ENCODE assay signal across 31 mouse cellular contexts in genomic region chr13:40315158-40315792, GRCm38 (mm10). TPM values are rescaled to one million over a fixed set of nuclear protein-coding genes. Genes with fewer than 3 reads are reported as not detected.
DNase-seq lines count a peak whose midpoint lies in the region; ATAC-seq and TF ChIP-seq lines count a peak whose summit lies in the region.
"Had no signal": no experiment of that assay in that cellular context is flagged by ENCODE, and none has a peak within 500 bp of the region (broad histone marks: within the 10 kb centered on the region; RNA-seq: fewer than 3 reads in every experiment).

No protein-coding gene starts in this region.

- H3K4me2 ChIP-seq in liver, embryonic 12.5 days, result no peak overlapping the region
- no peak overlapping the region for H3K4me2 ChIP-seq in neural tube, embryonic 15.5 days
- H3K4me2 ChIP-seq: embryonic facial prominence, embryonic 15.5 days; forebrain, embryonic 12.5 days; forebrain, embryonic 15.5 days; heart, embryonic 12.5 days; heart, embryonic 15.5 days; hindbrain, embryonic 13.5 days; intestine, embryonic 15.5 days had no signal

- DNase-seq in cerebellum, postnatal 10 days, result peak; percentile 4 to 8
- no peak for DNase-seq in cerebellum, postnatal 4 days (ENCODE audit: low spot score in 2 of 2)
- peak; percentile 10 for DNase-seq in liver, adult 2 months (ENCODE audit: extremely low read depth, low read depth, low spot score)
- peak; percentile 4 to 5 for DNase-seq in urinary bladder, postnatal 36 days (ENCODE audit: low spot score in 2 of 2)
- no peak for DNase-seq in urinary bladder, postnatal 14 days (ENCODE audit: low spot score)
- DNase-seq: adrenal gland, adult 2 months; B cell, adult 2 months; cerebellum, adult 18-20 months; cerebellum, adult 9-10 months; cerebellum, postnatal 25 days; embryo, embryonic 11 days; gastrocnemius, postnatal 25 days; heart, postnatal 10 days; heart, postnatal 36 days had no signal

- H3K36me3 ChIP-seq in liver, adult 2 months (ENCODE audit: control insufficient read depth, insufficient read depth, low read length), result no peaks in the 10 kb centered on the region
- no peaks in the 10 kb centered on the region for H3K36me3 ChIP-seq in liver, embryonic 12.5 days
- H3K36me3 ChIP-seq in neural tube, embryonic 15.5 days, result no peaks in the 10 kb centered on the region
- H3K36me3 ChIP-seq: embryonic facial prominence, embryonic 15.5 days; forebrain, embryonic 12.5 days; forebrain, embryonic 15.5 days; G1E; heart, embryonic 12.5 days; heart, embryonic 15.5 days; hindbrain, embryonic 10.5 days; hindbrain, embryonic 13.5 days; intestine, embryonic 15.5 days had no signal

- no peaks in the 10 kb centered on the region for H3K79me2 ChIP-seq in liver, adult 2 months (ENCODE audit: control insufficient read depth, insufficient read depth, low read length)

- H3K27me3 ChIP-seq in liver, adult 2 months (ENCODE audit: control insufficient read depth, insufficient read depth, low read length), result no peaks in the 10 kb centered on the region
- H3K27me3 ChIP-seq in liver, embryonic 12.5 days (replicated peaks), result no peaks in the 10 kb centered on the region
- H3K27me3 ChIP-seq in neural tube, embryonic 15.5 days (replicated peaks), result no peaks in the 10 kb centered on the region
- H3K27me3 ChIP-seq: CH12.LX; embryonic facial prominence, embryonic 15.5 days; forebrain, embryonic 12.5 days; forebrain, embryonic 15.5 days; heart, embryonic 12.5 days; heart, embryonic 15.5 days; hindbrain, embryonic 13.5 days; intestine, embryonic 15.5 days had no signal

- peaks cover 2% of the 10 kb centered on the region; the same call in 1 of the 2 replicates for H3K4me1 ChIP-seq in liver, adult 2 months (ENCODE audit: control insufficient read depth, insufficient read depth, low read length)
- H3K4me1 ChIP-seq in liver, embryonic 12.5 days, result no peaks in the 10 kb centered on the region
- H3K4me1 ChIP-seq in neural tube, embryonic 15.5 days, result no peaks in the 10 kb centered on the region
- H3K4me1 ChIP-seq: forebrain, embryonic 12.5 days; forebrain, embryonic 15.5 days; heart, embryonic 12.5 days; heart, embryonic 15.5 days; hindbrain, embryonic 10.5 days; hindbrain, embryonic 13.5 days; intestine, embryonic 15.5 days had no signal

- H3K27ac ChIP-seq in liver, adult 2 months (replicated peaks; ENCODE audit: insufficient read depth, low read depth, low read length), result no peak overlapping the region; the same call in 1 of the 2 replicates
- H3K27ac ChIP-seq in liver, embryonic 12.5 days, result no peak overlapping the region
- H3K27ac ChIP-seq in neural tube, embryonic 15.5 days (replicated peaks), result no peak overlapping the region
- H3K27ac ChIP-seq: embryonic facial prominence, embryonic 15.5 days; forebrain, embryonic 12.5 days; forebrain, embryonic 15.5 days; heart, embryonic 15.5 days; hindbrain, embryonic 10.5 days; hindbrain, embryonic 13.5 days; intestine, embryonic 15.5 days had no signal

- TF ChIP-seq POLR2A in liver, adult 2 months (IDR thresholded peaks at IDR 0.05; ENCODE audit: extremely low read depth, insufficient read depth, low read length), result no peak

- 54% methylated on average over 4 of the region's 4 CpGs for WGBS in liver, adult 2 months
- 59% methylated on average over 4 of the region's 4 CpGs for WGBS in liver, embryonic 12.5 days (ENCODE audit: insufficient replicate concordance)
- 79% methylated on average over 4 of the region's 4 CpGs for WGBS in neural tube, embryonic 15.5 days

- H3K9me3 ChIP-seq in liver, embryonic 12.5 days (replicated peaks), result no peaks in the 10 kb centered on the region
- H3K9me3 ChIP-seq in neural tube, embryonic 15.5 days (replicated peaks), result no peaks in the 10 kb centered on the region
- H3K9me3 ChIP-seq: embryonic facial prominence, embryonic 15.5 days; forebrain, embryonic 12.5 days; forebrain, embryonic 15.5 days; heart, embryonic 12.5 days; heart, embryonic 15.5 days; hindbrain, embryonic 10.5 days; hindbrain, embryonic 13.5 days; intestine, embryonic 15.5 days had no signal

- no peak for TF ChIP-seq CTCF in liver, adult 2 months (IDR thresholded peaks at IDR 0.05; ENCODE audit: low read depth, low read length)

- H3K9ac ChIP-seq in liver, adult 2 months (ENCODE audit: low read depth, low read length), result no peak overlapping the region
- no peak overlapping the region for H3K9ac ChIP-seq in liver, embryonic 12.5 days
- H3K9ac ChIP-seq in neural tube, embryonic 15.5 days (replicated peaks), result no peak overlapping the region
- H3K9ac ChIP-seq: embryonic facial prominence, embryonic 15.5 days; forebrain, embryonic 12.5 days; forebrain, embryonic 15.5 days; heart, embryonic 12.5 days; heart, embryonic 15.5 days; hindbrain, embryonic 13.5 days; intestine, embryonic 15.5 days had no signal

- no peak for ATAC-seq in liver, embryonic 12.5 days
- ATAC-seq in neural tube, embryonic 15.5 days (ENCODE audit: low FRiP score), result no peak
- ATAC-seq: forebrain, embryonic 15.5 days; hindbrain, embryonic 16.5 days; intestine, embryonic 15.5 days had no signal

- H3K4me3 ChIP-seq in liver, adult 2 months (ENCODE audit: insufficient read depth, low read depth, low read length), result no peak overlapping the region
- no peak overlapping the region for H3K4me3 ChIP-seq in liver, embryonic 12.5 days
- H3K4me3 ChIP-seq in neural tube, embryonic 15.5 days (replicated peaks), result no peak overlapping the region
- H3K4me3 ChIP-seq: embryonic facial prominence, embryonic 15.5 days; forebrain, embryonic 12.5 days; forebrain, embryonic 15.5 days; heart, embryonic 12.5 days; heart, embryonic 15.5 days; hindbrain, embryonic 10.5 days; hindbrain, embryonic 13.5 days; intestine, embryonic 15.5 days had no signal

RNA-seq across cellular contexts. Expression of gene Ofcc1, which starts 46.0 kb away (rescaled TPM):
- not detected in 2 replicates for total RNA-seq in liver, adult 2 months (2014; rRNA removed)
- polyA plus RNA-seq in liver, adult 2 months (2012; rRNA removed), result not detected in 2 replicates
- polyA plus RNA-seq in liver, embryonic 12.5 days (2016; fragmentation: Nextera tagmentation; extraction: Ambion mirVana), result not detected in 2 replicates
- polyA plus RNA-seq in neural tube, embryonic 15.5 days (2015; fragmentation: Nextera tagmentation; extraction: Ambion mirVana), result 0.10 and 0.14 TPM in 2 replicates
- total RNA-seq: adrenal gland, adult 2 months; adrenal gland, postnatal 36 days; CH12.LX; gastrocnemius, adult 8-10 months; gastrocnemius, postnatal 25 days; granulocyte monocyte progenitor cell, adult 5-6 weeks; heart, postnatal 10 days; heart, postnatal 36 days had no signal
- polyA plus RNA-seq: adrenal gland, adult 2 months; cortical plate, adult 2 months; forebrain, embryonic 12.5 days; forebrain, embryonic 15.5 days; G1E; heart, embryonic 12.5 days; heart, embryonic 15.5 days; hindbrain, embryonic 10.5 days; hindbrain, embryonic 13.5 days; hindbrain, embryonic 16.5 days; intestine, embryonic 15.5 days had no signal

Comparison
In these comparisons a context has a peak if more than half of its experiments do, and no peak if none do; other contexts are left out.
1. DNase-seq: peak in cerebellum, postnatal 10 days (2 of 2), liver, adult 2 months (single experiment) and urinary bladder, postnatal 36 days (2 of 2); none in cerebellum, postnatal 4 days (0 of 2) and urinary bladder, postnatal 14 days (single experiment).